In the genomic region with DNA sequence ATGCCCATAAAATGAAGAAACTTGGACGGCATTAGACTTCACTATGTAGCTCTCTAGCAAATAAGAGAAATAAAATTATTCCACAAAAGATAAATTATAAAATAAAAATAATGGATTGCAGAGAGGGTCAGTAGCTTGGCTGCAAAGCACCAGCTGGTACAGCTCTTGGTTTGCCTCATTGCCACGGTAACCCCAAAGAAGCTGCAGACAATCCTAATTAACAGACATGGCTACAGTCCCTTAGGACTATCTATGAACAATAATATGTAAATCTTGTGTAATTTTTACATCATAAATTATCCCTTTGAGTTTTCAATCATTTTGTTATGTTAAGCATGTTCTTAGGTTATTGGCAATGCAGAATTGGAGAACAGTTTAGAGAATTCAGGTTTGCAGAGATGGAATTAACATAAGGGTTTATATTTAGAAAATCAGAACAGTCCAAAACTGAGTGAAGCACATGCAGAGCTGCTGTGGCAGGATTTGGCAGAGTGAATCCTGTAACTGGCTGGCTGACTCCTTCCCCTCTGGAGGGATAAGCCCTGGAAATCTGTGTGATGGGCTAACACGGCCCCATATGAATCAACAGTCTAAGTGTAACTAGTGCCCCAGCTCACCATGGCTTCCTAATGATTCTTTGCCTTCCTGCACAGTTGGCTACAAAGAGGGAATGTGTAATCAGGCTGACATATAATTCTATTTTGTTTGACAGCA, we compare ENCODE assay signal across 15 mouse cellular contexts.
DNase-seq lines count a peak whose midpoint lies in the region; ATAC-seq and TF ChIP-seq lines count a peak whose summit lies in the region.
"Had no signal": no experiment of that assay in that cellular context is flagged by ENCODE, and none has a peak within 500 bp of the region (broad histone marks: within the 10 kb centered on the region; RNA-seq: fewer than 3 reads in every experiment).

No protein-coding gene starts in this region.

- ATAC-seq in forebrain, embryonic 15.5 days (replicated peaks): peak; percentile 78
- peak; percentile 85 for ATAC-seq in midbrain, embryonic 14.5 days (ENCODE audit: low FRiP score, low TSS enrichment)

- TF ChIP-seq CTCF in layer of hippocampus, adult 2 months (conservative IDR thresholded peaks at IDR 0.05): no peak

- H3K36me3 ChIP-seq in forebrain, embryonic 15.5 days: no peaks in the 10 kb centered on the region
- H3K36me3 ChIP-seq in midbrain, embryonic 14.5 days (ENCODE audit: control insufficient read depth, insufficient read depth, low read length): no peaks in the 10 kb centered on the region
- H3K36me3 ChIP-seq: heart, embryonic 13.5 days; limb, embryonic 13.5 days had no signal

- H3K27me3 ChIP-seq in forebrain, embryonic 15.5 days: no peaks in the 10 kb centered on the region
- H3K27me3 ChIP-seq in midbrain, embryonic 14.5 days (ENCODE audit: control insufficient read depth, insufficient read depth, low read length): no peaks in the 10 kb centered on the region
- H3K27me3 ChIP-seq: heart, embryonic 13.5 days; limb, embryonic 13.5 days had no signal

- peak overlapping the region; percentile 68 for H3K27ac ChIP-seq in layer of hippocampus, adult 2 months
- peak overlapping the region; percentile 73 for H3K27ac ChIP-seq in forebrain, embryonic 15.5 days (replicated peaks)
- 0 out of 2 replicates have a peak overlapping the region, but pooled peaks have one; percentile 49 for H3K27ac ChIP-seq in midbrain, embryonic 14.5 days (replicated peaks; ENCODE audit: low read depth, low read length)
- H3K27ac ChIP-seq: heart, embryonic 13.5 days; limb, embryonic 13.5 days had no signal

- no peak overlapping the region for H3K9ac ChIP-seq in forebrain, embryonic 15.5 days (replicated peaks)
- no peak overlapping the region for H3K9ac ChIP-seq in midbrain, embryonic 14.5 days (replicated peaks; ENCODE audit: low read length)
- H3K9ac ChIP-seq: heart, embryonic 13.5 days; limb, embryonic 13.5 days had no signal

- 51% methylated on average over 3 of the region's 3 CpGs for WGBS in forebrain, embryonic 15.5 days
- WGBS in midbrain, embryonic 14.5 days: 52% methylated on average over 3 of the region's 3 CpGs

- peaks cover 10% of the 10 kb centered on the region; the same call in 1 of the 2 replicates for H3K4me1 ChIP-seq in forebrain, embryonic 15.5 days
- H3K4me1 ChIP-seq in midbrain, embryonic 14.5 days (ENCODE audit: control insufficient read depth, insufficient read depth, low read length): 0 out of 2 replicates have a peak, but pooled peaks cover 2% of the 10 kb centered on the region
- H3K4me1 ChIP-seq: heart, embryonic 13.5 days; limb, embryonic 13.5 days had no signal

- H3K4me3 ChIP-seq in layer of hippocampus, adult 2 months: no peak overlapping the region
- no peak overlapping the region for H3K4me3 ChIP-seq in forebrain, embryonic 15.5 days
- H3K4me3 ChIP-seq in midbrain, embryonic 14.5 days (replicated peaks; ENCODE audit: low read depth, low read length): no peak overlapping the region
- H3K4me3 ChIP-seq: heart, embryonic 13.5 days; limb, embryonic 13.5 days had no signal

- DNase-seq in cerebellum, postnatal 14 days: peak; percentile 25 to 38
- DNase-seq in cerebellum, postnatal 25 days: no peak
- no peak for DNase-seq in layer of hippocampus, adult 2 months (ENCODE audit: low spot score in 2 of 2)
- DNase-seq in layer of hippocampus, adult 8-10 months (ENCODE audit: low spot score in 2 of 2): no peak
- peak; percentile 51 for DNase-seq in midbrain, embryonic 14.5 days
- no peak for DNase-seq in spleen, postnatal 4 days (ENCODE audit: low spot score in 2 of 2)
- DNase-seq in urinary bladder, postnatal 14 days (ENCODE audit: low spot score): no peak
- DNase-seq: adrenal gland, adult 2 months; embryo, embryonic 11 days; gastrocnemius, postnatal 14 days; lung, adult 18-20 months; retina, postnatal 1 day had no signal

- no peaks in the 10 kb centered on the region for H3K9me3 ChIP-seq in forebrain, embryonic 15.5 days
- no peaks in the 10 kb centered on the region for H3K9me3 ChIP-seq in midbrain, embryonic 14.5 days (ENCODE audit: control insufficient read depth, low read length)
- H3K9me3 ChIP-seq: heart, embryonic 13.5 days; limb, embryonic 13.5 days had no signal

- no peak overlapping the region for H3K4me2 ChIP-seq in forebrain, embryonic 15.5 days (replicated peaks)
- H3K4me2 ChIP-seq in midbrain, embryonic 14.5 days (ENCODE audit: low read length): no peak overlapping the region
- H3K4me2 ChIP-seq: heart, embryonic 13.5 days; limb, embryonic 13.5 days had no signal

Comparison
In these comparisons a context has a peak if more than half of its experiments do, and no peak if none do; other contexts are left out.
1. DNase-seq: peak in cerebellum, postnatal 14 days (2 of 2) and midbrain, embryonic 14.5 days (single experiment); none in cerebellum, postnatal 25 days (0 of 2), layer of hippocampus, adult 2 months (0 of 2), layer of hippocampus, adult 8-10 months (0 of 2), spleen, postnatal 4 days (0 of 2) and urinary bladder, postnatal 14 days (single experiment).
2. Peak in every context shown above with its lines, with median percentiles within 50 percentile points of each other: H3K27ac ChIP-seq.